Mouse (Mus musculus): Measurements from ENCODE around the gene Pdgfra. TPM values are rescaled to one million over a fixed set of nuclear protein-coding genes. Genes with fewer than 3 reads are reported as not detected.

The Pdgfra gene
- polyA plus RNA-seq, 1 experiment from 2014 or later: 1.3 TPM

DNA sequence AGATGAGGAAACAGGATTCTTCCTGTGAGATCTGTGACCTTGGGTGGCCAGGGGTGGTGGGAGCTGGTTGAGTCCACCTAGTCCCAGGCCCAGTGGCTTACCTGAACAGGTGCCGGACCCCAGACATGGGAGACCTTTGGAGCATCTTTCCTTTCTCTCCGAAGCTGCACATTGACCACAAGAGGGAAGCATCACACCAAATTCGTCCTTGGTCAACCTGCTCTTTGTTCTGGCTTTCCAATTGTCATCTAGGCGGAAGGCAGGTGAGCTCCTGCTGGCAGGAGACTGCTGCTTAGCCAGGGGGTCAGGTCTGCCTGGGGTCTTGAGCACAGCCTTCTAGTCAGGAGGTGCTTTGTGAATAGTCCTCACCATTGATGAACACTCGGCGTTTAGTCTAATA lies 62.4 kb downstream of the Pdgfra start:
- Histone ChIP-seq H3K9ac (no peak overlapping the region), H3K27me3 (no peaks in the 10 kb centered on the region), H3K4me3 (replicated peaks) (no peak overlapping the region), H3K27ac (replicated peaks) (no peak overlapping the region), H3K4me2 (no peak overlapping the region), H3K36me3 (replicated peaks) (no peaks in the 10 kb centered on the region), H3K4me1 (replicated peaks) (no peaks in the 10 kb centered on the region), H3K9me3 (replicated peaks) (no peaks in the 10 kb centered on the region)
- ATAC-seq (ENCODE audit: insufficient read depth): no peak
- WGBS (ENCODE audit: insufficient replicate concordance): 36% methylated on average over 6 of the region's 6 CpGs

DNA sequence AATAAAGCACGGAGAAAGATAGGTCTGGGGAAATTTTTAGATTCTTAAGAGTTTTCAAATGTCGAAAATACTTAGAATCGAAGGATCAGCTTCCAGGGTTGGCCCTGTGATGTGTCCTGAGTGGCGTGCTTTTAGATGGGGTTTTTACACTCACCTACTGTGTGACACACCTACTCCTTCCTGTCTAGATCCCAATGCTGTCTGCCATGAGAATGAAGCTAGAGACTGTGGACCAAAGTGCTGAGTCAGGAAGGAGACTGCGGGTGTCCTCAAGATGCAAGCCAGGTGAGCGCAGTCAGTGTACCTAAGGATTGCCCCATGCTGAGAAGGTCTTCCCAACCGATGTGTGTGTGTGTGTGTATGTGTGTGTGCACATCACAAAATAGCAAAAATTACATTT lies 62.8 kb downstream of the Pdgfra start:
- Histone ChIP-seq H3K4me1 (replicated peaks) (no peaks in the 10 kb centered on the region), H3K36me3 (replicated peaks) (no peaks in the 10 kb centered on the region), H3K4me3 (replicated peaks) (no peak overlapping the region), H3K9me3 (replicated peaks) (no peaks in the 10 kb centered on the region), H3K9ac (no peak overlapping the region), H3K27me3 (no peaks in the 10 kb centered on the region), H3K4me2 (no peak overlapping the region), H3K27ac (replicated peaks) (no peak overlapping the region)
- no peak for ATAC-seq (ENCODE audit: insufficient read depth)
- 63% methylated on average over 7 of the region's 7 CpGs for WGBS (ENCODE audit: insufficient replicate concordance)

- no peak overlapping the region for H3K27ac ChIP-seq (replicated peaks)
- 51% methylated on average over 7 of the region's 7 CpGs for WGBS (ENCODE audit: insufficient replicate concordance)
- H3K4me1 ChIP-seq (replicated peaks): no peaks in the 10 kb centered on the region
- H3K9me3 ChIP-seq (replicated peaks): no peaks in the 10 kb centered on the region
- no peak overlapping the region for H3K4me2 ChIP-seq
- H3K4me3 ChIP-seq (replicated peaks): no peak overlapping the region
- H3K36me3 ChIP-seq (replicated peaks): no peaks in the 10 kb centered on the region
- no peak for ATAC-seq (ENCODE audit: insufficient read depth)
- H3K27me3 ChIP-seq: no peaks in the 10 kb centered on the region
- no peak overlapping the region for H3K9ac ChIP-seq
Measured at GRCm38 (mm10) chr5:75215678-75216256, 63.7 kb downstream of the Pdgfra start.

DNA sequence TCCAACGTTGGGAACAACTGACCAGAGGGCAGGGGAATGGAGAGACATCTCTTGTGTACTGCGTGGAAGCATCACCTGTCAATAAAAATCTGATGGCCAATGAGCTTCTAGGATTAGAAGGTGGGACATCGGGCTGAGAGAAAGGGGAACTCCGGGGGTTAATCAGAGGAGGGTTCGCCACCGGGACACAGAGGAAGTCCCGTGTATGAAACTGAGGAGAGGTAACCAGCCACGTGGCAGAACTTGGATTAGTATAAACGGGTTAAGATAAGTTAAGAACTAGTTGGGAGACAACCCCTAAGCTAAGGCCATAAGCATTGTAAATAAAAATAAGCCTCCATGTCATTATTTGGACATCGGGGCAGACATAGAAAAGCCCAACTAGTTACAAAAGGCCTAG lies 69.5 kb downstream of the Pdgfra start:
- Histone ChIP-seq H3K27ac (replicated peaks) (no peak overlapping the region), H3K4me2 (no peak overlapping the region), H3K9me3 (replicated peaks) (no peaks in the 10 kb centered on the region), H3K4me3 (replicated peaks) (no peak overlapping the region), H3K27me3 (no peaks in the 10 kb centered on the region), H3K9ac (no peak overlapping the region), H3K36me3 (replicated peaks) (no peaks in the 10 kb centered on the region), H3K4me1 (replicated peaks) (no peaks in the 10 kb centered on the region)
- 29% methylated on average over 10 of the region's 10 CpGs for WGBS (ENCODE audit: insufficient replicate concordance)
- ATAC-seq (ENCODE audit: insufficient read depth): no peak

GRCm38 (mm10) chr5:75222491-75223265 lies 70.6 kb downstream of the Pdgfra start:
- WGBS (ENCODE audit: insufficient replicate concordance): 69% methylated on average over 10 of the region's 10 CpGs
- H3K9ac ChIP-seq: no peak overlapping the region

GRCm38 (mm10) chr5:75238363-75238762 lies 86.3 kb downstream of the Pdgfra start:
- Histone ChIP-seq H3K27me3 (no peaks in the 10 kb centered on the region), H3K4me3 (replicated peaks) (no peak overlapping the region), H3K4me2 (no peak overlapping the region), H3K36me3 (replicated peaks) (no peaks in the 10 kb centered on the region), H3K9ac (no peak overlapping the region), H3K9me3 (replicated peaks) (no peaks in the 10 kb centered on the region), H3K27ac (replicated peaks) (no peak overlapping the region), H3K4me1 (replicated peaks) (no peaks in the 10 kb centered on the region)
- ATAC-seq (ENCODE audit: insufficient read depth): no peak
- WGBS (ENCODE audit: insufficient replicate concordance): 19% methylated on average over 2 of the region's 2 CpGs

More at GRCm38 (mm10) chr5:75222491-75223265, 70.6 kb downstream of the Pdgfra start:
- H3K9me3 ChIP-seq (replicated peaks): no peaks in the 10 kb centered on the region
- H3K4me2 ChIP-seq: no peak overlapping the region
- no peak for ATAC-seq (ENCODE audit: insufficient read depth)
- H3K4me1 ChIP-seq (replicated peaks): no peaks in the 10 kb centered on the region
- H3K4me3 ChIP-seq (replicated peaks): no peak overlapping the region
- no peak overlapping the region for H3K27ac ChIP-seq (replicated peaks)
- H3K27me3 ChIP-seq: no peaks in the 10 kb centered on the region
- no peaks in the 10 kb centered on the region for H3K36me3 ChIP-seq (replicated peaks)

DNA sequence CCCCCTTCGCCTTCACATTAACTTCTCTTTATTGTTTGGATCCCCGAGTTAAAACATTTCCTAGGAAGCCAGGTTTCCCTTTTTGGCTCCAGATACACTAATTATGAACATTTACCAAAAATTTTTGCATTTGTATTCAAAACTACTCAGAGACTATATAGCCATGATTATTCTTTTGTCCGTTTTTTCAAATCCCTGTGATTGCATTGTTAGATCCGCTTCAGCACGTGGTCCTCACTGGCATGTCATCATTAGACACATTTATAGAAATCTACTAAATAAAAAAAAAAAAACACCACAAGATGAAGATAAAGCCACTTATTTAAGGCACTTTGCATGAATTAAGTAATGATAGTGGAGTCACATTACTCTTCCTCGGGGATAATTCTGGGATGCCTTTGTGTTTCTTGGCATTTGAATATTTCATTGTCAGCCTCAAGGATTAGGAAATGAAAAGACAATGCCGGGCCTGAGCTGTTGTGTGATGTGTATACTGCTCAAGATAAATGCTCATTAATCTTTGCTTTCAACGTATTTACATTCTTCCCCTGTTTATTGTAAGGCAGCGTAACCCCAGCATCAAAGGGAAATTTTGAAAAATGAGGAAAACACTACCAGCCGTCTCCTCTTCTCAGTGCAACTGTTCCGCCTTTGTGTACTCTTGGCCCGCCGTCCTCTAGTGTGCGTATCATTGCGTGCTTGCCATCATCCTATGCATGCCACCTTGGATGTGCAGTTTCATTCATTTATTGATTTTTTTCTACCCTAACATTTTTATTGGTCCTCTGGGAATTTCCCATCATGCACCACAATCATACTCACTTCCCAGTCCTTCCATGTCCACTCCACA lies 87.1 kb downstream of the Pdgfra start:
- Histone ChIP-seq H3K27me3 (no peaks in the 10 kb centered on the region), H3K36me3 (replicated peaks) (no peaks in the 10 kb centered on the region), H3K9me3 (replicated peaks) (no peaks in the 10 kb centered on the region), H3K27ac (replicated peaks) (no peak overlapping the region), H3K9ac (no peak overlapping the region), H3K4me2 (no peak overlapping the region), H3K4me1 (replicated peaks) (no peaks in the 10 kb centered on the region), H3K4me3 (replicated peaks) (no peak overlapping the region)
- 74% methylated on average over 15 of the region's 15 CpGs for WGBS (ENCODE audit: insufficient replicate concordance)
- ATAC-seq (ENCODE audit: insufficient read depth): no peak

DNA sequence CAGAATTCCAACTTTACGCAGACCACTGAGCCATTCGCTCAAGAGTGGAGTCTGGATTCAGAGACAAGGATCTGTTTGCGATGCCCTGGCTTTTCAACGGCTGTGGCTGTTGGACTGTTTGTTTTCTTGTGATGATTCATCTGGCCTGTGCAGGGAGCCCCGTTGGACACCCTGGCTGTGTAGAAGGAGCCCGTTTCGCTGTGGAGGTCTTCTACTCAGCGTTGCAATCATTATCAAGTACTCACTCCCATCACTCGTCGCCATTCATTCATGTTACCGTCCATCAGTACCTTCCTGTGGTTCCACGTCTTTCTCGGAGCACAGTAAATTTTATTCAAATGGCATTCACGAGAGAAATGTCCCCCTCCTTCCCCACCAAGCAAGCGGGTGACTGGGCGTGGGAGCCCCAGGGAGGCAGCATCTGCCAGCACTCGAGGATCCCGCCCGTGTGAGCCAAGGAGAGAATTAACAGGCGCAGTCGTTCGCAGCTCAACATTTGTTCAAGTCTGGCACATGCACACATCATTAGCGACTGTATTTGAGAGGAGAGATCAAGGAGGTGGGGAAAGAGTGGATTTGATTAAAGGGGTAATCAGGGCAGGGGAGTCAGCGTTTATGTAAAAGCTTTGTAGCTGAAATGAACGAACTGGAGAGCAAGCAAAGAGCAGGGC lies 95.1 kb downstream of the Pdgfra start:
- Histone ChIP-seq H3K4me3 (replicated peaks) (no peak overlapping the region), H3K4me2 (no peak overlapping the region), H3K9me3 (replicated peaks) (no peaks in the 10 kb centered on the region), H3K27ac (replicated peaks) (no peak overlapping the region), H3K9ac (no peak overlapping the region), H3K36me3 (replicated peaks) (no peaks in the 10 kb centered on the region), H3K4me1 (replicated peaks) (no peaks in the 10 kb centered on the region), H3K27me3 (no peaks in the 10 kb centered on the region)
- no peak for ATAC-seq (ENCODE audit: insufficient read depth)
- WGBS (ENCODE audit: insufficient replicate concordance): 65% methylated on average over 25 of the region's 25 CpGs

Small RNA genes within 50 kb of the gene (microRNA-seq; reads per million reads assigned to microRNA genes)
- not detected for gene Mir7025

Other genes with a start within 250 kb of the Pdgfra start
- gene Chic2, start 107.5 kb upstream of the Pdgfra start, polyA plus RNA-seq (2015; fragmentation: Nextera tagmentation; extraction: Ambion mirVana): 14.4 and 16.4 TPM in 2 replicates
- not detected in 2 replicates for gene Gsx2, start 76.7 kb upstream of the Pdgfra start, polyA plus RNA-seq (2015; fragmentation: Nextera tagmentation; extraction: Ambion mirVana)